Mouse (Mus musculus) MEL (cell line): Measurements from ENCODE around the gene 4930432K21Rik.

Experiments used
- CTCF ChIP-seq, 3 experiments: IDR thresholded peaks in 2 of 3; conservative IDR thresholded peaks in 1 of 3; 2 replicates each; pipeline ENCODE4 v1.5.1; 2011 to 2012; ENCODE audit warnings: low read length in 3 of 3, low read depth in 2 of 3, mild to moderate bottlenecking in 2 of 3, improper control_type of control experiment in 1 of 3, inconsistent platforms in 1 of 3, mixed read lengths in 1 of 3, moderate library complexity in 1 of 3; ENCODE audit not compliant: control insufficient read depth in 1 of 3, insufficient read depth in 1 of 3, poor library complexity in 1 of 3, severe bottlenecking in 1 of 3
- HCFC1 ChIP-seq: IDR thresholded peaks from 2 replicates; pipeline ENCODE4 v1.6.1; 2012; ENCODE audit warnings: low read depth, mild to moderate bottlenecking, inconsistent platforms, low read length, improper control_type of control experiment, moderate library complexity

GRCm38 (mm10) chr8:84217206-84217605 lies 69.4 kb downstream of the 4930432K21Rik start:
- TF ChIP-seq HCFC1: no peak
- no peak for TF ChIP-seq CTCF (IDR thresholded peaks at IDR 0.05 in 2 of 3, conservative IDR thresholded peaks at IDR 0.05 in 1 of 3; ENCODE audit: control insufficient read depth in 1 of 3, insufficient read depth in 1 of 3, low read depth in 2 of 3, low read length in 3 of 3, poor library complexity in 1 of 3, severe bottlenecking in 1 of 3)
